Mouse (Mus musculus) cortical plate, adult 2 months (tissue): ENCODE results near the gene Nhej1. TPM values are rescaled to one million over a fixed set of nuclear protein-coding genes. Genes with fewer than 3 reads are reported as not detected.

Experiments used
- H3K27ac ChIP-seq: fragments of 200-500 bp; 2 replicates; pipeline ENCODE4 v1.5.1; 2012; ENCODE audit warnings: low read length, control low read depth, inconsistent platforms; ENCODE audit not compliant: insufficient read depth
- H3K4me1 ChIP-seq: fragments of 200-500 bp; 2 replicates; pipeline ENCODE4 v1.6.1; 2011; ENCODE audit warnings: low read length; ENCODE audit not compliant: control insufficient read depth, insufficient read depth
- H3K4me3 ChIP-seq: fragments of 200-500 bp; 2 replicates; pipeline ENCODE4 v1.5.1; 2011; ENCODE audit warnings: mild to moderate bottlenecking, low read length, control low read depth; ENCODE audit not compliant: insufficient read depth
- CTCF ChIP-seq: fragments of 200-500 bp; IDR thresholded peaks from 2 replicates; pipeline ENCODE4 v1.5.1; 2011; ENCODE audit warnings: mild to moderate bottlenecking, control low read depth, low read length; ENCODE audit not compliant: insufficient read depth; ENCODE audit errors: extremely low read depth
- POLR2A ChIP-seq: fragments of 200-500 bp; IDR thresholded peaks from 2 replicates; pipeline ENCODE4 v1.6.1; 2011; ENCODE audit warnings: mild to moderate bottlenecking, low read length, control low read depth; ENCODE audit not compliant: insufficient read depth; ENCODE audit errors: extremely low read depth
- polyA plus RNA-seq: library from polyadenylated mRNA; depleted of rRNA; stranded (reverse); fragments of >200 nt; gene quantifications from 2 replicates; pipeline ENCODE4 v1.2.3, GENCODE M21; 2012

Nhej1 gene
- polyA plus RNA-seq, 1 experiment, result 2.2 TPM

GRCm38 (mm10) chr1:75128641-75129040, 3.6 kb upstream of the Nhej1 start:
- Histone ChIP-seq H3K27ac (no peak overlapping the region), H3K4me3 (no peak overlapping the region), H3K4me1 (peaks cover 1% of the 10 kb centered on the region; the same call in 1 of the 2 replicates)
- TF ChIP-seq POLR2A, result no peak
- no peak for TF ChIP-seq CTCF

GRCm38 (mm10) chr1:75125418-75125817, 418 bp upstream of the Nhej1 start:
- TF ChIP-seq POLR2A, result no peak
- TF ChIP-seq CTCF, result no peak
- H3K4me3 ChIP-seq, result peak overlapping the region; percentile 75
- H3K27ac ChIP-seq, result 0 out of 2 replicates have a peak overlapping the region, but pooled peaks have one; percentile 28
- peaks cover 1% of the 10 kb centered on the region; the same call in 1 of the 2 replicates for H3K4me1 ChIP-seq

- Histone ChIP-seq H3K4me1 (peaks cover 1% of the 10 kb centered on the region; the same call in 1 of the 2 replicates), H3K4me3 (no peak overlapping the region), H3K27ac (no peak overlapping the region)
- no peak for TF ChIP-seq POLR2A
- no peak for TF ChIP-seq CTCF
Observed at GRCm38 (mm10) chr1:75122211-75122610, 2.8 kb downstream of the Nhej1 start.

DNA sequence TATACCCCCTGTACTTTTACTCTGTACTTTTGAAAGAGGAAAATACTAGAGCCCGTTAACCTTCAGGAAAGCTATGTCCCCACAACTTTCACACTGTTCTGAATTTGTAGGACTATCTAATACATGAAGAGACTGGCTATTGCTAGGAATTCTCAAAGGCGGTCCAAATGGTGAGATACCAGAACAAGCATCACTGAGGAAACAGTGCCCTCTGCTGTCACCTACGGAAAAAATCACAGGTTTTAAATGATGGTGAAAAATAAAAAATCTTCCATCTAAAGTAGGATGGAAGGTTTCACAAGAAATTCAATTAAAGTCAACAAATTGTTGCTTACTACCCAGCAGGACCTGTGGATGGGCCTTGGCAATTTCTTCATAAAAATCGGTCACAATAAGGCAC, 72.9 kb downstream of the Nhej1 start:
- TF ChIP-seq POLR2A, result no peak
- peak; percentile 53; the same call in 1 of the 2 replicates for TF ChIP-seq CTCF
- Histone ChIP-seq H3K27ac (no peak overlapping the region), H3K4me3 (no peak overlapping the region), H3K4me1 (no peaks in the 10 kb centered on the region)

DNA sequence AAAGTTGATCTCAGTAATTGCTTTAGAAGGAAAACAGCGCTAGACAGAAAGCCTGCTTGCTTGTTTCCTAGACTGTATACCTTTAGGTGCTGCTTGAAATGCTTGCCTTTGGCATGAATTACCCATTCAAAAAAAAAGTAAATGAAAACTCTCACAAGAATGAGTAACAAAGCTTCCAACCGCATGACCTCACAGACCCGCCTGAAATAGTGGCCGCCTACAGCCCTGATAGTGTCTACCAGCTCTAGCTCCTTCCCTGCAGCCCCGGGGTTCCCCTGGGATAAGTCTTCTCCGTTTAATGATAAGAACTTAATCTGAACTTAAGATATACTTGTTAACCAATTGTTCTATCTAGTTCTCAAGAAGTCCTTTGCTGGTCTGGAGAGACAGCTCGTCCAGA, 73.6 kb downstream of the Nhej1 start:
- no peak overlapping the region for H3K27ac ChIP-seq
- H3K4me3 ChIP-seq, result no peak overlapping the region
- no peaks in the 10 kb centered on the region for H3K4me1 ChIP-seq
- no peak for TF ChIP-seq POLR2A
- no peak for TF ChIP-seq CTCF

- TF ChIP-seq POLR2A (no peak), CTCF (no peak)
- H3K4me1 ChIP-seq, result no peaks in the 10 kb centered on the region
Observed at GRCm38 (mm10) chr1:75048571-75048970, 76.4 kb downstream of the Nhej1 start.

DNA sequence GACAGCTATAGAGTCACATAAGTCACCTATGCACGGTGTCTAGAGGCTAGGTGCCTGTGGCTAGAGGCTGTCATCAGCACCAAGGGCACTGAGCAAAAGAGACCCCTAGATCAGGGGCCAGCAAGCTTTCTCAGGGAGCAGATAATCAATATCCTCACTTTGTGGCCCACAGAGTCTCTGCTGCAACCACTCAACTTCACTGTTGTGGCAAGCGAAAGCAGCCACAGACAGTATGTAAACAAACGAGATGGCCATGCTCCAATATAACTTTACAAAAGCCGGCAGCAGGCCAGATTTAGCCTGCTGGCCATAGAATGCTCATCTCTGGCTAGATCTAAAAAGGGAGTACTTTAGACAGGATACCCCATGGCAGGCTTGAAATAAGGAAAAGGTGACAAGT, 77.0 kb downstream of the Nhej1 start:
- Histone ChIP-seq H3K27ac (no peak overlapping the region), H3K4me3 (no peak overlapping the region), H3K4me1 (no peaks in the 10 kb centered on the region)
- no peak for TF ChIP-seq CTCF
- TF ChIP-seq POLR2A, result no peak

More at GRCm38 (mm10) chr1:75048571-75048970, 76.4 kb downstream of the Nhej1 start:
- H3K27ac ChIP-seq, result no peak overlapping the region
- no peak overlapping the region for H3K4me3 ChIP-seq

DNA sequence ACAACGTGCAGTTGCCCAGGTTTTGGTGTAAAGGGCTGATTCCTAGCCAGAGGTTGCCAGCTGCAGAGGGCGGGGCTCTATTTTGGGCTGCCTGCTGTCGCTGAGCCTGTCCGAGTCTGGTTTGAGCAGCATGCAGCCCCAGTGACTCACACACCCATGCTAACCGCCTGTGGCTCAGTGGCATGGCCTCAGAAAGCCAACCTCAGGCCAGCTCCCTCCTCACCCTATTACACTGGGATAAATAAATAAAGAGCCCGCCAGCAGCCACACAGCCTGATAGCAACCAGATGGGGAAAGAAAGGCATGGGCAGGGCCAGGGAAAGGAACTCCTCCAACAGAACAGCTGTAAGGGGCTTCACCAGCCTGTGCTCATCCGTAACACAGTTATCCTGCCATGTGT, 84.6 kb downstream of the Nhej1 start:
- Histone ChIP-seq H3K4me1 (no peaks in the 10 kb centered on the region), H3K4me3 (no peak overlapping the region), H3K27ac (no peak overlapping the region)
- TF ChIP-seq POLR2A, result no peak
- no peak for TF ChIP-seq CTCF

GRCm38 (mm10) chr1:75032041-75032440, 93.0 kb downstream of the Nhej1 start:
- Histone ChIP-seq H3K4me3 (no peak overlapping the region), H3K27ac (no peak overlapping the region), H3K4me1 (no peaks in the 10 kb centered on the region)
- TF ChIP-seq POLR2A, result no peak
- no peak for TF ChIP-seq CTCF

- Histone ChIP-seq H3K4me1 (no peaks in the 10 kb centered on the region; the same call in 1 of the 2 replicates), H3K4me3 (no peak overlapping the region), H3K27ac (no peak overlapping the region)
- TF ChIP-seq CTCF, result no peak
- TF ChIP-seq POLR2A, result no peak
Observed at GRCm38 (mm10) chr1:75027061-75027779, 97.8 kb downstream of the Nhej1 start.
